Mouse (Mus musculus) liver, embryonic 14.5 days (tissue): ENCODE data around the gene Mtg1.

Source experiments
- CTCF ChIP-seq: IDR thresholded peaks from 2 replicates; pipeline ENCODE4 v1.5.1; 2016; ENCODE audit warnings: antibody characterized with exemption, low read depth, control low read depth
- EP300 ChIP-seq: IDR thresholded peaks from 2 replicates; pipeline ENCODE4 v1.6.1; 2016; ENCODE audit warnings: antibody characterized with exemption, low read depth

DNA sequence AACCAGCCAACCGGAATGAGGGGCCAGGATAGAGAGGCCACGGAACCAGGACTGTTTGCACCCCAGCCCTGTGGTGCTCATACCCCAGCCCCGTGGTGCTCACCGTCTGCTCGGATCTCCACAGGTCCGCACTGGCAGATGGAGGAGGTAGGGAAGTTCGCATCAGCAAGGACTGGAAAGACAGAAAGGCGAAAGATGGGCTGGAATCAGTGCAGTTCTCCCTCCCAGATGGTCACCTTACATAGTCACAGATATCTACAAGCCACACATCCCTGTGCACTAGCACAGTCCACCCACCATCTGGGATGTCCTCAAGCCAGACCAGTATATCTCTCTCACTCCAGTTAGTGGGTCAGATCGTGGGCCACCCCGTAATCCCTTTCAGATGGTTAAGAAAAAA lies 35.9 kb upstream of the Mtg1 start:
- TF ChIP-seq EP300 (no peak), CTCF (no peak)
